8 mouse cellular contexts compared by ENCODE assay signal in genomic region chr4:123342642-123343470, GRCm38 (mm10). TPM values are rescaled to one million over a fixed set of nuclear protein-coding genes. Genes with fewer than 3 reads are reported as not detected.
A peak's percentile ranks its signal among the peaks of the same experiment; 100 is the strongest.
DNase-seq lines count a peak whose midpoint lies in the region; ATAC-seq and TF ChIP-seq lines count a peak whose summit lies in the region.

Gene Bmp8a, minus strand, starts transcription at chr4:123343252.

- peak; percentile 38; the same call in 1 of the 2 replicates for TF ChIP-seq POLR2A in embryonic fibroblast, embryonic 13.5 days (IDR thresholded peaks at IDR 0.05; ENCODE audit: low read depth, low read length)

- H3K27me3 ChIP-seq in heart, embryonic 15.5 days: peaks cover 51% of the 10 kb centered on the region

- H3K9ac ChIP-seq in heart, embryonic 15.5 days: peak within 1 kb of the TSS; percentile 35; the same call in 1 of the 2 replicates

- TF ChIP-seq CTCF in embryonic fibroblast, embryonic 13.5 days (IDR thresholded peaks at IDR 0.05; ENCODE audit: borderline replicate concordance, insufficient read depth, low read length): no peak

- H3K4me2 ChIP-seq in heart, embryonic 15.5 days: peak within 1 kb of the TSS; percentile 92

- WGBS in heart, embryonic 15.5 days: under 1% methylated on average over 65 of the region's 65 CpGs

- H3K27ac ChIP-seq in embryonic fibroblast, embryonic 13.5 days (ENCODE audit: insufficient read depth, low read length): no peak within 1 kb of the TSS
- no peak within 1 kb of the TSS for H3K27ac ChIP-seq in heart, embryonic 15.5 days

- peaks cover 5% of the 10 kb centered on the region; the same call in 1 of the 2 replicates for H3K4me1 ChIP-seq in embryonic fibroblast, embryonic 13.5 days (ENCODE audit: control insufficient read depth, insufficient read depth, low read length)
- peaks cover 17% of the 10 kb centered on the region for H3K4me1 ChIP-seq in heart, embryonic 15.5 days (replicated peaks)

- peak within 1 kb of the TSS; percentile 47 for H3K4me3 ChIP-seq in embryonic fibroblast, embryonic 13.5 days (ENCODE audit: insufficient read depth, low read length)
- H3K4me3 ChIP-seq in heart, embryonic 15.5 days: peak within 1 kb of the TSS; percentile 58

- H3K9me3 ChIP-seq in heart, embryonic 15.5 days (replicated peaks): no peaks in the 10 kb centered on the region

- peak; percentile 78 to 85 for DNase-seq in adrenal gland, adult (ENCODE audit: inconsistent age in 2 of 2, low spot score in 1 of 2)
- DNase-seq in kidney, postnatal 10 days: peak; percentile 86
- peak; percentile 78 for DNase-seq in lung, postnatal 36 days
- DNase-seq in retina, adult 2 months (ENCODE audit: low read depth, low spot score): peak; percentile 3
- peak; percentile 70 for DNase-seq in urinary bladder, postnatal 14 days (ENCODE audit: low spot score)

- peak; percentile 84 for ATAC-seq in CD4-positive, CD25-positive, alpha-beta regulatory T cell, adult 4 months
- peak; percentile 78 for ATAC-seq in heart, embryonic 15.5 days (replicated peaks; ENCODE audit: insufficient number of reproducible peaks, insufficient read depth, low FRiP score, low read depth)

- no peaks in the 10 kb centered on the region for H3K36me3 ChIP-seq in heart, embryonic 15.5 days

RNA-seq across cellular contexts. Expression of gene Bmp8a, which starts in this region (rescaled TPM):
- not detected for polyA plus RNA-seq in CD4-positive, CD25-positive, alpha-beta regulatory T cell, adult 4 months (2017; shearing (Covaris generic))
- polyA plus RNA-seq in embryonic fibroblast, embryonic 13.5 days (2011; ENCODE audit: insufficient read length, low read depth, missing spikeins): 0.70 TPM in 1 of 2 replicates, not detected in the other
- 0.11 TPM in 1 of 2 replicates, not detected in the other for polyA plus RNA-seq in heart, embryonic 15.5 days (2015; fragmentation: Nextera tagmentation; extraction: Ambion mirVana)

Comparison
In these comparisons a context has a peak if more than half of its experiments do, and no peak if none do; other contexts are left out.
1. Peak in ATAC-seq in CD4-positive, CD25-positive, alpha-beta regulatory T cell, adult 4 months; RNA of the gene not detected or under 1 TPM.
2. Peak in ATAC-seq, H3K4me3 ChIP-seq, H3K9ac ChIP-seq and H3K4me2 ChIP-seq in heart, embryonic 15.5 days; RNA of the gene not detected or under 1 TPM.
3. DNase-seq: peak in every context shown above with its lines; median percentile 86 in kidney, postnatal 10 days; 82 in adrenal gland, adult; 78 in lung, postnatal 36 days; 70 in urinary bladder, postnatal 14 days; 3 in retina, adult 2 months.